Mouse (Mus musculus): ENCODE data around the gene 1500011B03Rik. TPM values are rescaled to one million over a fixed set of nuclear protein-coding genes. Genes with fewer than 3 reads are reported as not detected.

Gene 1500011B03Rik
- 48.3 TPM for total RNA-seq (2023)

GRCm38 (mm10) chr5:114822796-114823688 lies at the start of gene 1500011B03Rik:
Gene 1500011B03Rik, minus strand, starts transcription at chr5:114823468.

GRCm38 (mm10) chr5:114858582-114858981 lies 35.3 kb upstream of the 1500011B03Rik start, which contains the start of gene Gm9936:
Gene Gm9936, minus strand, starts transcription at chr5:114858682.

DNA sequence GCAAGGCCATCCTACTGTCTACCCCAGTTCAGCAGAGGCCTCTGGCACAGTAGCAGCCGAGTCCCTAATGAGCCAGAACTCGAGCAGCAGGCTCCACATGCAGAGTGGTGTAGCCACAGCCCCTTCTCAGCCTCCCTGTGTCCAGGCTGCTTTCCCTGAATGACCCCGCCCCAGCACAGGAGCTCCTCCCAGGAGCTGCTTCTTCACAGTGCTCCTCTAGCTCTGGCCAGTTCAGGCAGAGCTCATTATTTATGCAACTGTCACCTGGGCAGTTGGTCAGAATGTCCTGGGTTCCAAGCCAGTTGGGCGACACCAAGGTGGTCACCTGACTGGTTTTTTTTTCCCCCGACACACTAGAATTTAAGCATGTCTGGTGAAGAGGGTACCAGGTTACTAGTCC lies 30.1 kb upstream of the 1500011B03Rik start, which contains the start of gene 4930519G04Rik:
Gene 4930519G04Rik, plus strand, starts transcription at position 301 of the 400 bp plus-strand sequence.

GRCm38 (mm10) chr5:114775056-114775979 lies 48.0 kb downstream of the 1500011B03Rik start, which contains the start of gene Git2:
Gene Git2, minus strand, starts transcription at chr5:114775517.

GRCm38 (mm10) chr5:114774403-114775051 lies 48.7 kb downstream of the 1500011B03Rik start, which contains the start of gene Ankrd13a:
Gene Ankrd13a, plus strand, starts transcription at chr5:114774677.

Other genes starting within 250 kb of the 1500011B03Rik start
- gene Trpv4, start 165.0 kb downstream of the 1500011B03Rik start, total RNA-seq (2023), result 0.23 TPM
- gene Gltp, start 132.5 kb downstream of the 1500011B03Rik start, total RNA-seq (2023), result 106 TPM
- gene Tchp, start 115.7 kb downstream of the 1500011B03Rik start, total RNA-seq (2023), result 21.5 TPM
- 139 TPM for gene Ankrd13a, start 48.8 kb downstream of the 1500011B03Rik start, total RNA-seq (2023)
- 185 TPM for gene Git2, start 48.0 kb downstream of the 1500011B03Rik start, total RNA-seq (2023)
- not detected for gene 4930519G04Rik, start 30.2 kb upstream of the 1500011B03Rik start, total RNA-seq (2023)
- gene Gm9936, start 35.2 kb upstream of the 1500011B03Rik start, total RNA-seq (2023), result not detected
- gene Oasl2, start 73.5 kb upstream of the 1500011B03Rik start, total RNA-seq (2023), result 31.4 TPM
- 5.4 TPM for gene Oasl1, start 99.8 kb upstream of the 1500011B03Rik start, total RNA-seq (2023)
- gene 2210016L21Rik, start 118.7 kb upstream of the 1500011B03Rik start, total RNA-seq (2023), result 34.2 TPM
- gene Hnf1a, start 147.6 kb upstream of the 1500011B03Rik start, total RNA-seq (2023), result not detected
- 64.9 TPM for gene Sppl3, start 187.7 kb upstream of the 1500011B03Rik start, total RNA-seq (2023)

Data from CD4-positive naive resting alpha-beta T cell, adult 76 days (primary cell).